Mouse (Mus musculus) embryonic facial prominence, embryonic 13.5 days (tissue): ENCODE results near the gene Zdhhc20. TPM values are rescaled to one million over a fixed set of nuclear protein-coding genes. Genes with fewer than 3 reads are reported as not detected.
A peak's percentile ranks its signal among the peaks of the same experiment; 100 is the strongest.

ENCODE experiments used
- ATAC-seq: fragments of 200-750 bp; cut with Nextera tagmentation; 2 replicates; pipeline ENCODE4 v1.8.0; 2017; ENCODE audit warnings: low read depth; ENCODE audit not compliant: insufficient number of reproducible peaks, insufficient read depth, low FRiP score, low TSS enrichment
- H3K27ac ChIP-seq: fragments of 300-500 bp; sonication (generic); 2 replicates; pipeline ENCODE4 v1.5.1; 2015; ENCODE audit warnings: moderate library complexity, mild to moderate bottlenecking, inconsistent platforms
- H3K27me3 ChIP-seq: fragments of 300-500 bp; sonication (generic); 2 replicates; pipeline ENCODE4 v1.6.1; 2015; ENCODE audit warnings: mild to moderate bottlenecking, inconsistent platforms
- H3K36me3 ChIP-seq: fragments of 300-500 bp; sonication (generic); 2 replicates; pipeline ENCODE4 v1.6.1; 2015; ENCODE audit warnings: mild to moderate bottlenecking, inconsistent platforms
- H3K4me1 ChIP-seq: fragments of 300-500 bp; sonication (generic); 2 replicates; pipeline ENCODE4 v1.6.1; 2015; ENCODE audit warnings: inconsistent platforms
- H3K4me2 ChIP-seq: fragments of 300-500 bp; sonication (generic); 2 replicates; pipeline ENCODE4 v1.6.1; 2015; ENCODE audit warnings: moderate library complexity, mild to moderate bottlenecking, inconsistent platforms
- H3K4me3 ChIP-seq: fragments of 300-500 bp; sonication (generic); 2 replicates; pipeline ENCODE4 v1.5.1; 2015; ENCODE audit warnings: mild to moderate bottlenecking, inconsistent platforms
- H3K9ac ChIP-seq: fragments of 300-500 bp; sonication (generic); 2 replicates; pipeline ENCODE4 v1.6.1; 2015; ENCODE audit warnings: mild to moderate bottlenecking, inconsistent platforms
- H3K9me3 ChIP-seq: fragments of 300-500 bp; sonication (generic); 2 replicates; pipeline ENCODE4 v1.6.1; 2016; ENCODE audit warnings: inconsistent platforms
- WGBS: fragments of 180-500 bp; shearing (Covaris S2); methylation state at CpG from one replicate; pipeline ENCODE4 v1.1.7; 2015; ENCODE audit warnings: mixed read lengths; 5-methylcytosine and 5-hydroxymethylcytosine counted together
- polyA plus RNA-seq: library from polyadenylated mRNA; unstranded; fragments of >200 nt; fragmentation: Nextera tagmentation; extraction: Ambion mirVana; gene quantifications from 2 replicates; pipeline ENCODE4 v1.2.1, GENCODE M21; 2015

Zdhhc20 gene
- polyA plus RNA-seq, 1 experiment from 2014 or later = 85.5 TPM

DNA sequence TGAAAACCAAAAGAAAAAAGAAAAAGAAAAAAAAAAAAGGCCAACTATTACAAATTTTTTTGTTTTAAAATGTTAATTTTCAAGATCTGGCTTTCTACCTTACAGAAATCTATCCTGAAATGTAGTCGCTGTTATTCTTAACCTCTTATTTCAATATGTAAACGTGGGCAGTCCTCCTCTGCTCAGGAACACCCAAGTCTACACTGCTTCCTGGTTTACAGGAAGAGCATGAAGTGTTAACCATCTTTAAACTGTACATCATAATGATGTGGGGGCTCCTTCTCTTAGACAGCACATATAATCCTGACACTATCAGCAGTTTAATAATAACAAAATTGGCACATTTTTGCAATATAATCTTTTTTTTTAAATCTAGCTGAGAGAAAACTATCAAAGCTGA, 4.0 kb downstream of the Zdhhc20 start:
- 85% methylated on average over 2 of the region's 2 CpGs for WGBS
- no peak for ATAC-seq

DNA sequence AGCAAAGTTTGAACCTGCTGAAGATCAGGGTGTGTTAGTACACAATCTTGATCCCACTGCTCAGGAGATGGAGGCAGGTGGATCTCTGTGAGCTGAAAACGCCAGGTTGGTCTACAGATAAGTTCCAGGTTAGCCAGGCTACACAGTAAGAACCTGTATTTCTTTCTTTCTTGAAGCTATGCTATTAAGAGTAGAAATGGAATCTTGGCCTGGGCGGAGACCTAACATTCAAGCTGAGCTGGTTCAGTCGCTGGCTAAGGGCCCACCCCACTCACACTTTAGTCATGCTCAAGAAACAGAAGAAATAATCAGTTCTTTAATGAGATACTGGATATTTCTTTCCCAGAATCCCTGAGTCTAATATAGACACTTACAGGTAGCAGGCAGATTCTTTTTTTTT, 6.7 kb downstream of the Zdhhc20 start:
- Histone ChIP-seq H3K9me3 (no peaks in the 10 kb centered on the region), H3K27me3 (no peaks in the 10 kb centered on the region), H3K4me3 (no peak overlapping the region), H3K9ac (no peak overlapping the region), H3K4me1 (peaks cover 20% of the 10 kb centered on the region), H3K4me2 (no peak overlapping the region), H3K36me3 (peaks cover 5% of the 10 kb centered on the region; the same call in 1 of the 2 replicates), H3K27ac (no peak overlapping the region)
- no peak for ATAC-seq
- WGBS = 81% methylated on average over 3 of the region's 3 CpGs

More for the DNA sequence above, 4.0 kb downstream of the Zdhhc20 start:
- no peak overlapping the region for H3K9ac ChIP-seq
- no peak overlapping the region for H3K4me3 ChIP-seq
- H3K4me2 ChIP-seq = no peak overlapping the region
- H3K27ac ChIP-seq = no peak overlapping the region
- no peaks in the 10 kb centered on the region for H3K27me3 ChIP-seq
- H3K9me3 ChIP-seq = no peaks in the 10 kb centered on the region
- peaks cover 5% of the 10 kb centered on the region; the same call in 1 of the 2 replicates for H3K36me3 ChIP-seq
- peaks cover 25% of the 10 kb centered on the region for H3K4me1 ChIP-seq

DNA sequence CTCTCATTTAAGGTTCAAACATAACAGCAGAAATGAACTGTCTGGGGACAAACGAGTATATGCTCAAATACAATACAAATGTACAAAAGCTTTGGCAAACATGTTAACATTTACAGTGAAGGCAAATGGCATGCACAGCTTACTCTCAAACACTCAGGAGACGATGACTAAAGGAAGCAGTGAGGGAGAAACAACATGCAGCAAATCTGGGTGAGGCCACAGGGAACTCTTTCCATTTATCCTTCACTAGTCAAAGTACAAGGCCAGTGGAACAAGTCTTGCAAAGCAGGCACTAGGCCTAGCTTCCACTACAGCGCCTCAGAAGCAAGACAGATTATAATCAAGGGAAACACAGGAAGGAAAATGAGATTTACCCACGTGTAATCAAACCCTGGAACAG, 7.4 kb downstream of the Zdhhc20 start:
- Histone ChIP-seq H3K36me3 (peaks cover 5% of the 10 kb centered on the region; the same call in 1 of the 2 replicates), H3K4me1 (peaks cover 14% of the 10 kb centered on the region), H3K9ac (no peak overlapping the region), H3K9me3 (no peaks in the 10 kb centered on the region), H3K27me3 (no peaks in the 10 kb centered on the region), H3K27ac (no peak overlapping the region), H3K4me3 (no peak overlapping the region), H3K4me2 (no peak overlapping the region)
- no peak for ATAC-seq
- 42% methylated on average over 4 of the region's 4 CpGs for WGBS

DNA sequence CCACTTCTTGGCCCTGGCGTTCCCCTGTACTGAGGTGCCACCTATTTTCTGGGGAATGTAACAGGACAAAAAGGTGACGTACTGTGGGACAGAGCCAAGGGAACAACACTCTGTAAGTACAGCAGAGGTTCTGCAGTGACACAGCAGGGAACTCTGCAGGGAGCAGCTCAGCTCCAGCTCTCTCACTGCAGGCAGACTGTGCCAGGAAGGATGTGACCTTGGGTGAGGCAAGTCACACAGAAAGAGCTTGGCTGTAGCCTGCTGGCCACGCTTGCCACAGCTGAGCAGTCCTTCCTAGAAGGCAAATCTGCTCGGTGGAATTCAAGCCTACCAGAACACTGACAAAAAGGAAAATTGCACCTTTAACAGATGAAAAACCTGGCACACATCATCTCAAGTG, 8.3 kb downstream of the Zdhhc20 start:
- no peaks in the 10 kb centered on the region for H3K9me3 ChIP-seq
- H3K4me3 ChIP-seq = no peak overlapping the region
- no peak overlapping the region for H3K9ac ChIP-seq
- no peak for ATAC-seq
- H3K27ac ChIP-seq = peak overlapping the region; percentile 33; the same call in 1 of the 2 replicates
- peaks cover 14% of the 10 kb centered on the region for H3K4me1 ChIP-seq
- H3K36me3 ChIP-seq = peaks cover 5% of the 10 kb centered on the region; the same call in 1 of the 2 replicates
- 54% methylated on average over 4 of the region's 4 CpGs for WGBS
- no peaks in the 10 kb centered on the region for H3K27me3 ChIP-seq
- no peak overlapping the region for H3K4me2 ChIP-seq

DNA sequence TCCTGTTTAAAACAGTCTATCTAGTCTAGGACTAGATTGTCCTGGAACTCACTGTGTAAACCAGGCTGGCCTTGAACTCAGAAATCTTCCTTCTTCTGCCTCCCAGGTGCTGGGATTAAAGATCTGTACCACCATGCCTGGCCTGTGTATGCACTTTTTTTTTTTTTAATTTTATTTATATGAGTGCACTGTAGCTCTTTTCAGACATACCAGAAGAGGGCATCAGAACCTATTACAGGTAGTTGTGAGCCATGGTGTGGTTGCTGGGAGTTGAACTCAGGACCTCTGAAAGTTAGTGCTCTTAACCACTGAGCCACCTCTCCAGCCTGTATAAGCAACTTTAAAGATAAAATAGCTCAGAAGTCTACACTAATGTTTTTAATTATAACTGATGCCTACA, 9.0 kb downstream of the Zdhhc20 start:
- Histone ChIP-seq H3K9me3 (no peaks in the 10 kb centered on the region), H3K4me2 (no peak overlapping the region), H3K9ac (no peak overlapping the region), H3K27ac (no peak overlapping the region), H3K4me1 (peaks cover 14% of the 10 kb centered on the region), H3K36me3 (peaks cover 5% of the 10 kb centered on the region; the same call in 1 of the 2 replicates), H3K4me3 (no peak overlapping the region), H3K27me3 (no peaks in the 10 kb centered on the region)
- no peak for ATAC-seq

DNA sequence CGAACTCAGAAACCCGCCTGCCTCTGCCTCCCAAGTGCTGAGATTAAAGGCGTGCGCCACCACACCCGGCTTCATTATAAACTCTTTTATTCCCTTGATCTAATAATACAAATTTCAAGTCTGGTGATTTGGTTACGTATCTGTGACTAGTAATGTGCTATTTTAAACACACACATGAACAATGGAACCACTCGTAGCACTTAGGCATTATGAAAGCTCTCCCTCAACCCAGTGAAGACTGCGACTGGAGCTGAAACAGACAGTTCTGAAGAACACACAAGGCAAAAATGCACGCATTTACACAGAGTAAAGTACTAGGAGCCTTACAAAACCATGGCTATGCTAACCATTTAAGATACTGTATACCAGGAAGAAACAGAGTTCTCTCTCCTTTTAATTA, 12.2 kb downstream of the Zdhhc20 start:
- Histone ChIP-seq H3K27ac (no peak overlapping the region), H3K4me3 (no peak overlapping the region), H3K9ac (no peak overlapping the region), H3K27me3 (no peaks in the 10 kb centered on the region), H3K36me3 (peaks cover 7% of the 10 kb centered on the region), H3K9me3 (no peaks in the 10 kb centered on the region), H3K4me2 (no peak overlapping the region), H3K4me1 (peaks cover 8% of the 10 kb centered on the region; the same call in 1 of the 2 replicates)
- 94% methylated on average over 9 of the region's 9 CpGs for WGBS
- ATAC-seq = no peak

DNA sequence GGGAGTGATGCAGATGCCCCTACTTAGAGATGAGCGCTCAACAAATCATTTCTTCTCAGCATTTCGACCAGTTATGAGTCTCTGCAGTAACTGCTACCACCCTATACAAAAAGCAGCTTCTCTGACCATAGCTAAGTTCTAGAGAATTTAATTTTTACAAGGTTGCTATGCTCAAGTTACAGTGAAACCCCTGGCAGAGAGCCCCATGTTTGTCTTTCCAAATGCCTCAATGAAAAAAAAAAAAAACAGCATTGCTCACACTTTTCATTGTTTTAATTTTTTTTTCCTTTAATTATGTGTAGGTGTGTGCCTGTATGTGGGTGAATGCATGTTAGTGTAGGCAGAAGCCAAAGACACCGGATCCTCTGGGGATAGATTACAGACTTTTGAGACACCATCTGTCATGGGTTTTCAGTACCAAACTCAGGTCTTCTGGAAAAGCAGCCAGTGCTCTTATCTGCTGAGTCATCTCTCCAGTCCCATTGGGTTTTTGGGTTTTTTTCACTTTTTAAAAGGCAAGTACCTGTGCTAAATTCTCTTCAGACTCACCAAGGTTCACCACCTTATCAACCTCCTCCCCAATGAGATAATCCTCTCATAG, 23.3 kb downstream of the Zdhhc20 start:
- Histone ChIP-seq H3K4me1 (no peaks in the 10 kb centered on the region), H3K9me3 (no peaks in the 10 kb centered on the region), H3K4me3 (no peak overlapping the region), H3K9ac (no peak overlapping the region), H3K27ac (no peak overlapping the region), H3K27me3 (no peaks in the 10 kb centered on the region), H3K36me3 (peaks cover 61% of the 10 kb centered on the region), H3K4me2 (no peak overlapping the region)
- WGBS = 89% methylated on average over 3 of the region's 3 CpGs
- no peak for ATAC-seq

DNA sequence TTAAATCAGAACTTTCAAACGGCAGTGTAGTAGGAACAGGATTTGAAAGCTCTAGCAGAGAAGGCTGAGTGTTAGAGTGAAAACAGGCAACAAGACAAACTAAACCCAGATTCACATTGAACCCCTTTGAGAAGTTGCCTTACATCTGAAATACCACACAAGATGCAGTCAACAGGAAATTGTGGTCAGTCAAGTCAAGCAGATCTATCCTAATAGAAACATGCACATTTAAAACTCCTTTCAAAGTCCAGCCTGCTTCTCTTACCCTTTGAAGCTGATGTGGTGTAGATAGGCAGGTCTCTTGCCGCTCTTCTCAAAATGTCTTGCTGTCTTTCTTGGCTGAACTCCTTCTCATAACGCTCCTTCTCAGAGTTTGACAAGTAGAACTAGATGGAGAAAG, 24.8 kb downstream of the Zdhhc20 start:
- Histone ChIP-seq H3K36me3 (peaks cover 67% of the 10 kb centered on the region), H3K4me3 (no peak overlapping the region), H3K27ac (no peak overlapping the region), H3K27me3 (no peaks in the 10 kb centered on the region), H3K9me3 (no peaks in the 10 kb centered on the region), H3K4me1 (no peaks in the 10 kb centered on the region), H3K9ac (no peak overlapping the region), H3K4me2 (no peak overlapping the region)
- 83% methylated on average over 3 of the region's 3 CpGs for WGBS
- no peak for ATAC-seq

DNA sequence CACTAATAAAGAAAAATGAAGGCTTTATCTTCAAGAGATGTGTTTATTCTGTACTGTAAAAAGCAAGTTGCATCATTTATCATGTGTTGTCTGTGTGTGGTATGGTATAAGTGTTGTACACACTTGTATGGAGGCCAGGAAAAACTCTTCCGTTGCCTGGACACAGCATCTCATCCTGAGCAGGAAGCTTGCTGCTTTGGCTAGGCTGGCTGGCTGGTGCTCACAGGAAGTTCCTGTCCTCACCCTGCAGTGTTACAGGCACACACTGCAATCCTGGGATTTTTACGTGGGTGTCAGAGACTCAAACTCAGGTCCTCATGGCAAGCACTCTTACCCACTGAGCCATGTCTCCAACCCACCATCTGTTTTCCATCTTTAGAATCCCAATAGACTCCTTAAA, 26.9 kb downstream of the Zdhhc20 start:
- Histone ChIP-seq H3K9me3 (no peaks in the 10 kb centered on the region), H3K36me3 (peaks cover 68% of the 10 kb centered on the region), H3K9ac (no peak overlapping the region), H3K27ac (no peak overlapping the region), H3K4me3 (no peak overlapping the region), H3K4me2 (no peak overlapping the region), H3K27me3 (no peaks in the 10 kb centered on the region), H3K4me1 (no peaks in the 10 kb centered on the region)
- WGBS = 78% methylated on average over 2 of the region's 2 CpGs
- ATAC-seq = no peak

DNA sequence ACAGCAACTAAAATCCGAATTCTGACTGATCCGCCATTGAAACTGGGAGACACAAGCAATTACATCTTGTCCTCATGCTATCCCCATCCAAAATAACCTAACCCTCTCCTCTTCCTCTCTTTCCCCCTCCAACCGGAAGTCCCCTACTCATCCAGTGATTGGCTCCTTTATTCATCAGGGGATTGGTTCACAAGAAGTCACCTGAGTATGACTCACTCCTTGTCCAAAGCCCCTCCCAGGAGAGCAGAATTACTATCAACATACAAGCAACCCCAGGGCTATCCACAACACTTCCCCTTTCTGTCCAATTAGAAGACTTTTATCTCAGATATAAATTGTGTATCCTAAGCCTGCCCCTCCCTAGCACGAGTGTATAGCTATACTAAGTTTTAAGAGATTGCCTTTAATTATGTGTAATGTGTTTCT, 28.1 kb downstream of the Zdhhc20 start:
- H3K27ac ChIP-seq = no peak overlapping the region
- no peak for ATAC-seq
- H3K27me3 ChIP-seq = no peaks in the 10 kb centered on the region
- peaks cover 71% of the 10 kb centered on the region for H3K36me3 ChIP-seq
- H3K4me1 ChIP-seq = no peaks in the 10 kb centered on the region
- 85% methylated on average over 4 of the region's 4 CpGs for WGBS
- no peak overlapping the region for H3K9ac ChIP-seq
- H3K9me3 ChIP-seq = no peaks in the 10 kb centered on the region
- H3K4me3 ChIP-seq = no peak overlapping the region
- no peak overlapping the region for H3K4me2 ChIP-seq

DNA sequence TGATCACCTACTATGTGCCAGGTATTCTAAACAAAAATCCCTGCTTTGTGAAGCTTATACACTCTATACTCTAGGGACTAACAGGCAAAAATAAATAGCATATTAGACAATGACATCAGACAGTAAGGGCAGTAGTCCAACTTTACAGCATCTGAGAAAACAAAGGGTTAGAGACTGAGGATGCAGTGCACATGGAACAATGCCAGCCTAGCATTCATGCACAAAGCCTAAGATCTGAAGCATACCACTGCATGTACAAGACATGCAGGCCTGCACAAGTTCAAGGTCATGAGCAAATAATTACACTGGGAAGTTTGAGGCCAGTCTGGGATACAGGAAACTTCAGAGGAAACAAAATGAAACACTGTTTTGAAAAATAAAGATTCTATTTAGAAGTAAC, 30.6 kb downstream of the Zdhhc20 start:
- Histone ChIP-seq H3K36me3 (peaks cover 63% of the 10 kb centered on the region), H3K4me2 (no peak overlapping the region), H3K4me1 (no peaks in the 10 kb centered on the region), H3K9ac (no peak overlapping the region), H3K27me3 (no peaks in the 10 kb centered on the region), H3K27ac (no peak overlapping the region), H3K9me3 (no peaks in the 10 kb centered on the region), H3K4me3 (no peak overlapping the region)
- ATAC-seq = no peak

DNA sequence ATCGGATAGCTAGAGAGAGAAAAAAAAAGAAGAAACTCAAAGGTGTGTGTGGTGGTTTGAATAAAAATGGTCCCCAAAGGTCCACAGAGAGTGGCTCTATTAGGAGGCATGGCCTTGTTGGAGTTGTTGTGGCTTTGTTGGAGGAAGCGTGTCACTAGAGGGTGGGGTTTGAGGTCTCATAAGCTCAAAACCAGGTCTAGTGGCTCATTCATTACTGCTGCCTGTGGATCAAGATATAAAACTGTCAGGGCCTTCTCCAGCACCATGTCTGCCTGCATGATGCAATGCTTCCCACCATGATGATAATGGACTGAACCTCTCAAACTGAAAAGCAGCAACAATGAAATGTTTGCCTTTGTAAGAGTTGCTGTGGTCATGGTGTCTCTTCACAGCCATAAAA, 31.5 kb downstream of the Zdhhc20 start:
- Histone ChIP-seq H3K4me1 (no peaks in the 10 kb centered on the region), H3K27ac (no peak overlapping the region), H3K27me3 (no peaks in the 10 kb centered on the region), H3K9me3 (no peaks in the 10 kb centered on the region), H3K4me2 (no peak overlapping the region), H3K36me3 (peaks cover 62% of the 10 kb centered on the region), H3K9ac (no peak overlapping the region), H3K4me3 (no peak overlapping the region)
- 93% methylated on average over 2 of the region's 2 CpGs for WGBS
- ATAC-seq = no peak
